9 mouse cellular contexts compared by ENCODE assay signal in genomic region chr16:4629950-4630349, GRCm38 (mm10). TPM values are rescaled to one million over a fixed set of nuclear protein-coding genes. Genes with fewer than 3 reads are reported as not detected.
A peak's percentile ranks its signal among the peaks of the same experiment; 100 is the strongest.
DNase-seq lines count a peak whose midpoint lies in the region; ATAC-seq lines count a peak whose summit lies in the region.
"Had no signal": no experiment of that assay in that cellular context is flagged by ENCODE, and none has a peak within 500 bp of the region (broad histone marks: within the 10 kb centered on the region; RNA-seq: fewer than 3 reads in every experiment).

No protein-coding gene starts in this region.

- H3K4me3 ChIP-seq in forebrain, embryonic 10.5 days = no peak overlapping the region
- no peak overlapping the region for H3K4me3 ChIP-seq in forebrain, embryonic 15.5 days
- H3K4me3 ChIP-seq in intestine, embryonic 15.5 days (replicated peaks) = no peak overlapping the region
- no peak overlapping the region for H3K4me3 ChIP-seq in midbrain, embryonic 15.5 days

- H3K36me3 ChIP-seq in forebrain, embryonic 10.5 days (replicated peaks) = peaks cover 26% of the 10 kb centered on the region
- no peaks in the 10 kb centered on the region for H3K36me3 ChIP-seq in forebrain, embryonic 15.5 days
- peaks cover 17% of the 10 kb centered on the region; the same call in 1 of the 2 replicates for H3K36me3 ChIP-seq in intestine, embryonic 15.5 days
- H3K36me3 ChIP-seq in midbrain, embryonic 15.5 days (replicated peaks) = peaks cover 6% of the 10 kb centered on the region; the same call in 1 of the 2 replicates

- 24% methylated on average over 6 of the region's 6 CpGs for WGBS in forebrain, embryonic 10.5 days
- WGBS in forebrain, embryonic 15.5 days = 24% methylated on average over 6 of the region's 6 CpGs
- WGBS in intestine, embryonic 15.5 days = 18% methylated on average over 6 of the region's 6 CpGs
- WGBS in midbrain, embryonic 15.5 days = 30% methylated on average over 6 of the region's 6 CpGs

- ATAC-seq in forebrain, embryonic 15.5 days (replicated peaks) = no peak
- peak; percentile 65 for ATAC-seq in intestine, embryonic 15.5 days
- 0 out of 2 replicates have a peak, but pooled peaks have one; percentile 7 for ATAC-seq in midbrain, embryonic 15.5 days (replicated peaks)

- intact Hi-C loops in left cerebral cortex, postnatal 4 days (cut with DNase I) = loop anchor here (5.0 kb wide), 1 partner anchor 37 kb away; no protein-coding TSS in a partner anchor

- no peaks in the 10 kb centered on the region for H3K27me3 ChIP-seq in forebrain, embryonic 10.5 days (ENCODE audit: poor library complexity, severe bottlenecking)
- H3K27me3 ChIP-seq in forebrain, embryonic 15.5 days = no peaks in the 10 kb centered on the region
- H3K27me3 ChIP-seq in intestine, embryonic 15.5 days (replicated peaks) = no peaks in the 10 kb centered on the region
- no peaks in the 10 kb centered on the region for H3K27me3 ChIP-seq in midbrain, embryonic 15.5 days (replicated peaks)

- H3K9ac ChIP-seq in forebrain, embryonic 15.5 days (replicated peaks) = no peak overlapping the region
- H3K9ac ChIP-seq in intestine, embryonic 15.5 days = no peak overlapping the region
- no peak overlapping the region for H3K9ac ChIP-seq in midbrain, embryonic 15.5 days

- H3K4me2 ChIP-seq in forebrain, embryonic 15.5 days (replicated peaks) = no peak overlapping the region
- no peak overlapping the region for H3K4me2 ChIP-seq in intestine, embryonic 15.5 days (replicated peaks)
- H3K4me2 ChIP-seq in midbrain, embryonic 15.5 days = no peak overlapping the region

- H3K9me3 ChIP-seq in forebrain, embryonic 10.5 days = no peaks in the 10 kb centered on the region
- no peaks in the 10 kb centered on the region for H3K9me3 ChIP-seq in forebrain, embryonic 15.5 days
- H3K9me3 ChIP-seq in intestine, embryonic 15.5 days = no peaks in the 10 kb centered on the region
- no peaks in the 10 kb centered on the region for H3K9me3 ChIP-seq in midbrain, embryonic 15.5 days

- DNase-seq in forebrain, embryonic 10.5 days (ENCODE audit: extremely low spot score, low spot score) = peak; percentile 83
- peak; percentile 77 for DNase-seq in cerebellum, adult 9-11 months
- DNase-seq in gastrocnemius, adult 18-20 months (ENCODE audit: low spot score) = peak; percentile 90
- DNase-seq in left cerebral cortex, postnatal 4 days = peak; percentile 84
- DNase-seq in spleen, postnatal 4 days (ENCODE audit: low spot score in 2 of 2) = peak; percentile 84 to 95

- H3K27ac ChIP-seq in forebrain, embryonic 10.5 days = no peak overlapping the region
- no peak overlapping the region for H3K27ac ChIP-seq in forebrain, embryonic 15.5 days (replicated peaks)
- H3K27ac ChIP-seq in intestine, embryonic 15.5 days = no peak overlapping the region
- no peak overlapping the region for H3K27ac ChIP-seq in midbrain, embryonic 15.5 days
- H3K27ac ChIP-seq: macrophage had no signal

- peaks cover 5% of the 10 kb centered on the region for H3K4me1 ChIP-seq in forebrain, embryonic 10.5 days
- H3K4me1 ChIP-seq in forebrain, embryonic 15.5 days = 0 out of 2 replicates have a peak, but pooled peaks cover 4% of the 10 kb centered on the region
- 0 out of 2 replicates have a peak, but pooled peaks cover 4% of the 10 kb centered on the region for H3K4me1 ChIP-seq in intestine, embryonic 15.5 days (replicated peaks)
- peaks cover 5% of the 10 kb centered on the region for H3K4me1 ChIP-seq in midbrain, embryonic 15.5 days

RNA-seq across cellular contexts. Expression of gene Pam16, which starts 5.2 kb away (rescaled TPM):
- polyA plus RNA-seq in forebrain, embryonic 10.5 days (2016; fragmentation: Nextera tagmentation; extraction: Ambion mirVana) = 93.5 and 94.7 TPM in 2 replicates
- 162 and 171 TPM in 2 replicates for polyA plus RNA-seq in forebrain, embryonic 15.5 days (2015; fragmentation: Nextera tagmentation; extraction: Ambion mirVana)
- 100 to 1,000 TPM; 108 to 113 TPM for total RNA-seq in gastrocnemius, adult 18-20 months (2021)
- 74.5 and 84.3 TPM in 2 replicates for polyA plus RNA-seq in intestine, embryonic 15.5 days (2015; fragmentation: Nextera tagmentation; extraction: Ambion mirVana)
- 10 to 100 TPM; 76.7 to 85.7 TPM for total RNA-seq in left cerebral cortex, postnatal 4 days (2021)
- 139 and 154 TPM in 2 replicates for polyA plus RNA-seq in midbrain, embryonic 15.5 days (2015; fragmentation: Nextera tagmentation; extraction: Ambion mirVana)

RNA-seq across cellular contexts. Expression of gene Vasn, which starts 9.8 kb away (rescaled TPM):
- 9.2 and 9.3 TPM in 2 replicates for polyA plus RNA-seq in forebrain, embryonic 10.5 days (2016; fragmentation: Nextera tagmentation; extraction: Ambion mirVana)
- 3.0 and 3.6 TPM in 2 replicates for polyA plus RNA-seq in forebrain, embryonic 15.5 days (2015; fragmentation: Nextera tagmentation; extraction: Ambion mirVana)
- 1 to 10 TPM; 4.1 to 5.0 TPM for total RNA-seq in gastrocnemius, adult 18-20 months (2021)
- 14.1 and 15.1 TPM in 2 replicates for polyA plus RNA-seq in intestine, embryonic 15.5 days (2015; fragmentation: Nextera tagmentation; extraction: Ambion mirVana)
- total RNA-seq in left cerebral cortex, postnatal 4 days (2021) = 1 to 10 TPM; 2.6 to 3.2 TPM
- polyA plus RNA-seq in midbrain, embryonic 15.5 days (2015; fragmentation: Nextera tagmentation; extraction: Ambion mirVana) = 5.2 and 5.8 TPM in 2 replicates

RNA-seq across cellular contexts. Expression of gene Dnaja3, which starts 9.8 kb away (rescaled TPM):
- polyA plus RNA-seq in forebrain, embryonic 10.5 days (2016; fragmentation: Nextera tagmentation; extraction: Ambion mirVana) = 63.7 and 66.3 TPM in 2 replicates
- 55.8 and 58.0 TPM in 2 replicates for polyA plus RNA-seq in forebrain, embryonic 15.5 days (2015; fragmentation: Nextera tagmentation; extraction: Ambion mirVana)
- 100 to 1,000 TPM in 1 of 2 experiments, 10 to 100 TPM in 1; 91.1 to 101 TPM for total RNA-seq in gastrocnemius, adult 18-20 months (2021)
- polyA plus RNA-seq in intestine, embryonic 15.5 days (2015; fragmentation: Nextera tagmentation; extraction: Ambion mirVana) = 86.5 and 92.1 TPM in 2 replicates
- total RNA-seq in left cerebral cortex, postnatal 4 days (2021) = 10 to 100 TPM; 40.0 to 40.2 TPM
- polyA plus RNA-seq in midbrain, embryonic 15.5 days (2015; fragmentation: Nextera tagmentation; extraction: Ambion mirVana) = 62.1 and 65.5 TPM in 2 replicates

RNA-seq across cellular contexts. Expression of gene Glis2, which starts 35.4 kb away (rescaled TPM):
- polyA plus RNA-seq in forebrain, embryonic 10.5 days (2016; fragmentation: Nextera tagmentation; extraction: Ambion mirVana) = 22.5 and 23.2 TPM in 2 replicates
- 11.0 and 14.6 TPM in 2 replicates for polyA plus RNA-seq in forebrain, embryonic 15.5 days (2015; fragmentation: Nextera tagmentation; extraction: Ambion mirVana)
- total RNA-seq in gastrocnemius, adult 18-20 months (2021) = 1 to 10 TPM; 4.0 to 7.3 TPM
- polyA plus RNA-seq in intestine, embryonic 15.5 days (2015; fragmentation: Nextera tagmentation; extraction: Ambion mirVana) = 21.4 and 23.5 TPM in 2 replicates
- total RNA-seq in left cerebral cortex, postnatal 4 days (2021) = 10 to 100 TPM; 29.0 to 32.8 TPM
- polyA plus RNA-seq in midbrain, embryonic 15.5 days (2015; fragmentation: Nextera tagmentation; extraction: Ambion mirVana) = 12.3 and 17.3 TPM in 2 replicates

RNA-seq across cellular contexts. Expression of gene Coro7, which starts 49.6 kb away (rescaled TPM):
- 17.6 and 19.1 TPM in 2 replicates for polyA plus RNA-seq in forebrain, embryonic 10.5 days (2016; fragmentation: Nextera tagmentation; extraction: Ambion mirVana)
- polyA plus RNA-seq in forebrain, embryonic 15.5 days (2015; fragmentation: Nextera tagmentation; extraction: Ambion mirVana) = 25.0 TPM in 2 replicates
- total RNA-seq in gastrocnemius, adult 18-20 months (2021) = 10 to 100 TPM; 13.9 to 14.4 TPM
- polyA plus RNA-seq in intestine, embryonic 15.5 days (2015; fragmentation: Nextera tagmentation; extraction: Ambion mirVana) = 22.7 and 23.2 TPM in 2 replicates
- total RNA-seq in left cerebral cortex, postnatal 4 days (2021) = 100 to 1,000 TPM in 1 of 2 experiments, 10 to 100 TPM in 1; 99.4 to 104 TPM
- 32.1 and 33.2 TPM in 2 replicates for polyA plus RNA-seq in midbrain, embryonic 15.5 days (2015; fragmentation: Nextera tagmentation; extraction: Ambion mirVana)
